Mouse (Mus musculus): ENCODE measurements around the gene Defb33. TPM values are rescaled to one million over a fixed set of nuclear protein-coding genes. Genes with fewer than 3 reads are reported as not detected.

The Defb33 gene
- polyA plus RNA-seq, 1 experiment = 318 TPM

DNA sequence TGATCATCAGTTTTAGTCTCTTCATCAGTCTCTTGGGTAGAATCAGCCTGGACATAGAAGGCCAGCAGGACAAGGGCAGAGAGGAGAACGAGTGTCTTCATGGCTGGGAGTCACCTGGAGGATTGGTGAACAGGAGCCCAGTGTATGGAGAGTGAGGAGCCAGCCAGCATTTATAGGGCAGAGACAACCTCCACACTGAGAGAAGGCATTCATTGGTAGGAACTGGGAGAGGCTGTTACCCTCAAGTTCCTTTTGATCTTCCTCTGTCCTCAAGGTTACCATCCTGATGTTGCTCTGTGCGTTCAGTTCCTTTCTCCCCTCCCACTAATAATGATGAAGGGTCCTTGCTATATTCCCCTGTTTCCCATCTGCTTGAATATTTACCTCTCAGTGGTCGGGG is 52.1 kb downstream of the Defb33 start, which contains the start of gene AY761185:
TSS of gene AY761185 (minus strand) at position 101 of the 400 bp plus-strand sequence.
- H3K27ac ChIP-seq (ENCODE audit: control insufficient read depth, insufficient read depth, low read depth, low read length) = no peak within 1 kb of the TSS
- TF ChIP-seq POLR2A (IDR thresholded peaks at IDR 0.05; ENCODE audit: control insufficient read depth, low read depth, low read length) (no peak), CTCF (IDR thresholded peaks at IDR 0.05; ENCODE audit: control insufficient read depth, insufficient read depth, insufficient replicate concordance, low read depth, low read length) (no peak)
- no peaks in the 10 kb centered on the region for H3K27me3 ChIP-seq (ENCODE audit: control insufficient read depth, insufficient read depth, low read length)
- H3K4me1 ChIP-seq (ENCODE audit: control insufficient read depth, insufficient read depth, low read length) = no peaks in the 10 kb centered on the region
- no peak within 1 kb of the TSS for H3K4me3 ChIP-seq (ENCODE audit: control insufficient read depth, low read depth, low read length)
- H3K36me3 ChIP-seq (ENCODE audit: control insufficient read depth, insufficient read depth, low read length) = no peaks in the 10 kb centered on the region

Other genes with a start within 250 kb of the Defb33 start
- gene Gm15056, start 10.0 kb downstream of the Defb33 start, polyA plus RNA-seq (2012; rRNA removed) = 0.32 TPM in 1 of 2 replicates, not detected in the other
- 0.64 TPM in 1 of 2 replicates, not detected in the other for gene Gm6040, start 29.4 kb downstream of the Defb33 start, polyA plus RNA-seq (2012; rRNA removed)
- 14.3 TPM in 1 of 2 replicates, not detected in the other for gene AY761185, start 52.0 kb downstream of the Defb33 start, polyA plus RNA-seq (2012; rRNA removed)
- gene Defa21, start 132.9 kb downstream of the Defb33 start, polyA plus RNA-seq (2012; rRNA removed) = 0.43 TPM in 1 of 2 replicates, not detected in the other
- gene Defa23, start 162.4 kb downstream of the Defb33 start, polyA plus RNA-seq (2012; rRNA removed) = 0.40 and 0.47 TPM in 2 replicates
- not detected in 2 replicates for gene Defa35, start 172.4 kb downstream of the Defb33 start, polyA plus RNA-seq (2012; rRNA removed)
- gene Defa25, start 191.8 kb downstream of the Defb33 start, polyA plus RNA-seq (2012; rRNA removed) = not detected in 2 replicates
- not detected in 2 replicates for gene Gm14851, start 203.4 kb downstream of the Defb33 start, polyA plus RNA-seq (2012; rRNA removed)
- not detected in 2 replicates for gene Defa30, start 242.0 kb downstream of the Defb33 start, polyA plus RNA-seq (2012; rRNA removed)

All from testis, adult 2 months (tissue).